Mouse (Mus musculus): ENCODE results near the gene Eif3a.

GRCm38 (mm10) chr19:60799867-60800569 is 9.6 kb upstream of the Eif3a start:
- no peak for TF ChIP-seq CTCF (IDR thresholded peaks at IDR 0.05; ENCODE audit: low read depth, low read length)
- no peak for TF ChIP-seq EP300 (IDR thresholded peaks at IDR 0.05; ENCODE audit: insufficient read depth, low read depth, low read length)
